Mouse (Mus musculus) urinary bladder, adult 18-20 months (tissue): ENCODE measurements around the gene Cmss1.
A peak's percentile ranks its signal among the peaks of the same experiment; 100 is the strongest.

Experiments used
- DNase-seq, 2 experiments: peaks; one replicate each; pipeline ENCODE4 v3.0.0; 2022; ENCODE audit warnings: low spot score in 2 of 2, mixed read lengths in 2 of 2

The Cmss1 gene

GRCm38 (mm10) chr16:57427516-57428285, 179.0 kb downstream of the Cmss1 start:
- DNase-seq, result peak in 1 of 2 experiments; percentile 71

- no peak for DNase-seq
Measured at GRCm38 (mm10) chr16:57426680-57427079, 180.0 kb downstream of the Cmss1 start.

GRCm38 (mm10) chr16:57423001-57423800, 183.5 kb downstream of the Cmss1 start:
- DNase-seq, result no peak

- no peak for DNase-seq
Measured at GRCm38 (mm10) chr16:57421680-57422417, 184.8 kb downstream of the Cmss1 start.

- no peak for DNase-seq
Measured at GRCm38 (mm10) chr16:57420773-57421556, 185.7 kb downstream of the Cmss1 start.

- no peak for DNase-seq
Measured at GRCm38 (mm10) chr16:57419881-57420280, 186.8 kb downstream of the Cmss1 start.

- no peak for DNase-seq
Measured at GRCm38 (mm10) chr16:57419332-57419731, 187.3 kb downstream of the Cmss1 start.

GRCm38 (mm10) chr16:57417955-57418354, 188.7 kb downstream of the Cmss1 start:
- DNase-seq, result no peak

GRCm38 (mm10) chr16:57417017-57417416, 189.6 kb downstream of the Cmss1 start:
- no peak for DNase-seq

GRCm38 (mm10) chr16:57416049-57416448, 190.6 kb downstream of the Cmss1 start:
- no peak for DNase-seq

GRCm38 (mm10) chr16:57412766-57413165, 193.9 kb downstream of the Cmss1 start:
- DNase-seq, result no peak

- DNase-seq, result no peak
Measured at GRCm38 (mm10) chr16:57403825-57404224, 202.8 kb downstream of the Cmss1 start.

- DNase-seq, result no peak
Measured at GRCm38 (mm10) chr16:57402910-57403309, 203.8 kb downstream of the Cmss1 start.

- no peak for DNase-seq
Measured at GRCm38 (mm10) chr16:57401702-57402101, 205.0 kb downstream of the Cmss1 start.

GRCm38 (mm10) chr16:57399566-57399965, 207.1 kb downstream of the Cmss1 start:
- DNase-seq, result no peak

GRCm38 (mm10) chr16:57398387-57399214, 208.1 kb downstream of the Cmss1 start:
- DNase-seq, result peak; percentile 49 to 51

- no peak for DNase-seq
Measured at GRCm38 (mm10) chr16:57397845-57398244, 208.8 kb downstream of the Cmss1 start.

- no peak for DNase-seq
Measured at GRCm38 (mm10) chr16:57396249-57396648, 210.4 kb downstream of the Cmss1 start.

GRCm38 (mm10) chr16:57393161-57393560, 213.5 kb downstream of the Cmss1 start:
- DNase-seq, result peak in 1 of 2 experiments; percentile 13

GRCm38 (mm10) chr16:57392461-57392860, 214.2 kb downstream of the Cmss1 start:
- no peak for DNase-seq
